Mouse (Mus musculus): ENCODE results near the gene Grtp1. TPM values are rescaled to one million over a fixed set of nuclear protein-coding genes. Genes with fewer than 3 reads are reported as not detected.
A peak's percentile ranks its signal among the peaks of the same experiment; 100 is the strongest.

Gene Grtp1
- polyA plus RNA-seq, 1 experiment from 2014 or later, result 13.6 TPM

DNA sequence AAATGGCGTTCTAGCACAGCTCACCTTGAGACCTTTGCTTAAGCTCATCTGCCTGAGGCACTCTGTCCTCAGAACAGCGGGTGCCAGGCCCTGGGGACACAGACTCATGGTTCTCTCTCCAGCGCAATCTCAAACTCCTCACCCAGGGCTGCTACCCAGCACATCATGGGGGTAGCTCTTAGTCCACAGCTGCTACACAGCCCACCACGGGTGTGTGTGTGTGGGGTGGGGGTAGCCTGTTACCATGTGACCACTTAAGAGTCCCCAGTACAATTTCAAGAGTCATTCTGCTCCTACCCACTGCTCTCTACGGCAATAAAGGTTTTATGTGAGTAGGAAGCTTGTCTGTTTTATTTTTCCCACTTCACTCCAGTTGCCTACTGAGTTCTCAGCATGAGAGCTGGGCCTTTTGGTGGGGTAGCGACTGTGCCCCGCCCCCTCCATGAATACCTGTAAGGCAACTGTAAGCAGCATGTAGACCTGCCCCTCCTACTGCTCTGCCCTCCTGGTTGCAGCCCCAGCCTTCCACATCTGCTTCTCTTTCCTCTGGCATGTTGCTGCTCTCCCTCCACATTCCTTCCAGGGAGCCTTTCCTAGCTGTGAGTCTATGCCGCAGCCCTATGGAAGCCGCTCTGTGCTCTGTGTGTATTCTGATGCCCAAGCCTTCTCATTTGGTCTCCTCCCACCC, 28.6 kb upstream of the Grtp1 start:
- 40% methylated on average over 9 of the region's 9 CpGs for WGBS
- DNase-seq (ENCODE audit: low spot score) (no peak), ATAC-seq (ENCODE audit: low read depth) (no peak)
- Histone ChIP-seq H3K9ac (ENCODE audit: low read depth, low read length) (no peak overlapping the region), H3K36me3 (ENCODE audit: control insufficient read depth, insufficient read depth, low read length) (no peaks in the 10 kb centered on the region), H3K27me3 (replicated peaks; ENCODE audit: control insufficient read depth, insufficient read depth, low read length) (no peaks in the 10 kb centered on the region), H3K4me1 (ENCODE audit: control insufficient read depth, insufficient read depth, low read length) (no peaks in the 10 kb centered on the region), H3K27ac (replicated peaks; ENCODE audit: low read depth, low read length) (no peak overlapping the region), H3K9me3 (ENCODE audit: control insufficient read depth, low read length) (no peaks in the 10 kb centered on the region), H3K4me2 (ENCODE audit: low read depth, low read length) (no peak overlapping the region), H3K4me3 (ENCODE audit: low read depth, low read length) (no peak overlapping the region)

DNA sequence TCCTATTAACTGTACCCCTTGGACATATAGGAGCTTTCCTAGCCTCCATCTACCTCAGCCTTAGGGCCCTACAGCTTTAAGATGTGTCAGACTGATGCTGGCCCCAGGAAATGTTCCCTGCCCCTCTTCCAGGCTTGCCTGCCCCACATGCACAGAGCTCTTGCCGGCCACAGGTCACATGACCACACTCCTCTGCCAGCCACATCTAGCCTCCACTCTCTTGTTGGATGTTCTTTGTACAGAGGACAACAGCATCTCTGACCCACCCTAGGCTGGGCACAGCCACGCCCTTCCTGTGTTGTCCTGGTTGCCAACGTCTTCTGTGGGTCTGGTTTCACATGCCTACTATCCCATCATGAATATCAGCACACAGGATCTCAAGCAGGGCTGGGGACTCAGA, 26.8 kb upstream of the Grtp1 start:
- Histone ChIP-seq H3K4me1 (ENCODE audit: control insufficient read depth, insufficient read depth, low read length) (no peaks in the 10 kb centered on the region), H3K27me3 (replicated peaks; ENCODE audit: control insufficient read depth, insufficient read depth, low read length) (no peaks in the 10 kb centered on the region), H3K27ac (replicated peaks; ENCODE audit: low read depth, low read length) (no peak overlapping the region), H3K9me3 (ENCODE audit: control insufficient read depth, low read length) (no peaks in the 10 kb centered on the region), H3K4me3 (ENCODE audit: low read depth, low read length) (no peak overlapping the region), H3K36me3 (ENCODE audit: control insufficient read depth, insufficient read depth, low read length) (no peaks in the 10 kb centered on the region), H3K9ac (ENCODE audit: low read depth, low read length) (no peak overlapping the region), H3K4me2 (ENCODE audit: low read depth, low read length) (no peak overlapping the region)
- DNase-seq (ENCODE audit: low spot score) (no peak), ATAC-seq (ENCODE audit: low read depth) (no peak)
- WGBS, result 50% methylated on average over 3 of the region's 3 CpGs

- no peak overlapping the region for H3K4me2 ChIP-seq (ENCODE audit: low read depth, low read length)
- H3K36me3 ChIP-seq (ENCODE audit: control insufficient read depth, insufficient read depth, low read length), result no peaks in the 10 kb centered on the region
- no peak overlapping the region for H3K9ac ChIP-seq (ENCODE audit: low read depth, low read length)
- no peaks in the 10 kb centered on the region for H3K4me1 ChIP-seq (ENCODE audit: control insufficient read depth, insufficient read depth, low read length)
- peak; percentile 88 for ATAC-seq (ENCODE audit: low read depth)
- WGBS, result 40% methylated on average over 6 of the region's 6 CpGs
- no peaks in the 10 kb centered on the region for H3K9me3 ChIP-seq (ENCODE audit: control insufficient read depth, low read length)
- no peak overlapping the region for H3K27ac ChIP-seq (replicated peaks; ENCODE audit: low read depth, low read length)
- H3K27me3 ChIP-seq (replicated peaks; ENCODE audit: control insufficient read depth, insufficient read depth, low read length), result no peaks in the 10 kb centered on the region
- H3K4me3 ChIP-seq (ENCODE audit: low read depth, low read length), result no peak overlapping the region
- DNase-seq (ENCODE audit: low spot score), result peak; percentile 76
Measured at GRCm38 (mm10) chr8:13226288-13226687, 25.9 kb upstream of the Grtp1 start.

GRCm38 (mm10) chr8:13224426-13224825, 24.0 kb upstream of the Grtp1 start:
- no peaks in the 10 kb centered on the region for H3K4me1 ChIP-seq (ENCODE audit: control insufficient read depth, insufficient read depth, low read length)
- no peaks in the 10 kb centered on the region for H3K27me3 ChIP-seq (replicated peaks; ENCODE audit: control insufficient read depth, insufficient read depth, low read length)
- no peak for DNase-seq (ENCODE audit: low spot score)
- H3K4me3 ChIP-seq (ENCODE audit: low read depth, low read length), result no peak overlapping the region
- H3K27ac ChIP-seq (replicated peaks; ENCODE audit: low read depth, low read length), result no peak overlapping the region
- H3K36me3 ChIP-seq (ENCODE audit: control insufficient read depth, insufficient read depth, low read length), result no peaks in the 10 kb centered on the region
- no peak for ATAC-seq (ENCODE audit: low read depth)
- H3K9me3 ChIP-seq (ENCODE audit: control insufficient read depth, low read length), result no peaks in the 10 kb centered on the region
- H3K9ac ChIP-seq (ENCODE audit: low read depth, low read length), result no peak overlapping the region
- 76% methylated on average over 9 of the region's 9 CpGs for WGBS
- no peak overlapping the region for H3K4me2 ChIP-seq (ENCODE audit: low read depth, low read length)

GRCm38 (mm10) chr8:13218441-13218840, 18.0 kb upstream of the Grtp1 start:
- Histone ChIP-seq H3K27ac (replicated peaks; ENCODE audit: low read depth, low read length) (no peak overlapping the region), H3K27me3 (replicated peaks; ENCODE audit: control insufficient read depth, insufficient read depth, low read length) (no peaks in the 10 kb centered on the region), H3K4me2 (ENCODE audit: low read depth, low read length) (no peak overlapping the region), H3K4me1 (ENCODE audit: control insufficient read depth, insufficient read depth, low read length) (peaks cover 6% of the 10 kb centered on the region), H3K9ac (ENCODE audit: low read depth, low read length) (no peak overlapping the region), H3K36me3 (ENCODE audit: control insufficient read depth, insufficient read depth, low read length) (no peaks in the 10 kb centered on the region), H3K9me3 (ENCODE audit: control insufficient read depth, low read length) (no peaks in the 10 kb centered on the region), H3K4me3 (ENCODE audit: low read depth, low read length) (no peak overlapping the region)
- WGBS, result 70% methylated on average over 4 of the region's 4 CpGs
- ATAC-seq (ENCODE audit: low read depth) (no peak), DNase-seq (ENCODE audit: low spot score) (no peak)

DNA sequence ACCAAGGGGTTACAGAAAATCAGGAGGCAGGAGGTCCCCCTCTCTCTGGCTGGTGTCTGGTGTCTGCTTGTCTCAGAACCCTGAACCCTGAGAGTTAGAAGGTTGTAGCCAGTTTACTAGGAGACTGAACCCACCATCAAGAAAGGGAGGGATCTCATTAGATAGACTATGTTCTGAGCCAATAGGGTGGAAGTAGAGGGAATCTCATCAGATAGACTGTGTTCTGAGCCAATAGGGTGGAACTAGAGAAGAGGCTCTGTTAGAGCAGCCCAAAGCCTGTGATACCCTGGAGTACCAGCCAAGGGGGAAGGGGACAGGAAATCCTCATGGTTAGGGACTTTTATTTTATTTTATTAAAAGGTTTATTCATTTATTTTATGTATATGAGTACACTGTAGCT, 17.6 kb upstream of the Grtp1 start:
- Histone ChIP-seq H3K27ac (replicated peaks; ENCODE audit: low read depth, low read length) (no peak overlapping the region), H3K4me2 (ENCODE audit: low read depth, low read length) (no peak overlapping the region), H3K4me3 (ENCODE audit: low read depth, low read length) (no peak overlapping the region), H3K27me3 (replicated peaks; ENCODE audit: control insufficient read depth, insufficient read depth, low read length) (no peaks in the 10 kb centered on the region), H3K4me1 (ENCODE audit: control insufficient read depth, insufficient read depth, low read length) (peaks cover 10% of the 10 kb centered on the region), H3K9me3 (ENCODE audit: control insufficient read depth, low read length) (no peaks in the 10 kb centered on the region), H3K9ac (ENCODE audit: low read depth, low read length) (no peak overlapping the region), H3K36me3 (ENCODE audit: control insufficient read depth, insufficient read depth, low read length) (no peaks in the 10 kb centered on the region)
- DNase-seq (ENCODE audit: low spot score) (no peak), ATAC-seq (ENCODE audit: low read depth) (no peak)

- Histone ChIP-seq H3K36me3 (ENCODE audit: control insufficient read depth, insufficient read depth, low read length) (no peaks in the 10 kb centered on the region), H3K4me2 (ENCODE audit: low read depth, low read length) (no peak overlapping the region), H3K4me3 (ENCODE audit: low read depth, low read length) (no peak overlapping the region), H3K27me3 (replicated peaks; ENCODE audit: control insufficient read depth, insufficient read depth, low read length) (no peaks in the 10 kb centered on the region), H3K9me3 (ENCODE audit: control insufficient read depth, low read length) (no peaks in the 10 kb centered on the region), H3K9ac (ENCODE audit: low read depth, low read length) (no peak overlapping the region), H3K4me1 (ENCODE audit: control insufficient read depth, insufficient read depth, low read length) (peaks cover 11% of the 10 kb centered on the region), H3K27ac (replicated peaks; ENCODE audit: low read depth, low read length) (no peak overlapping the region)
- no peak for ATAC-seq (ENCODE audit: low read depth)
- 53% methylated on average over 5 of the region's 5 CpGs for WGBS
- DNase-seq (ENCODE audit: low spot score), result no peak
Measured at GRCm38 (mm10) chr8:13217093-13217492, 16.7 kb upstream of the Grtp1 start.

- H3K4me3 ChIP-seq (ENCODE audit: low read depth, low read length), result no peak overlapping the region
- WGBS, result 77% methylated on average over 8 of the region's 8 CpGs
- no peak overlapping the region for H3K9ac ChIP-seq (ENCODE audit: low read depth, low read length)
- no peaks in the 10 kb centered on the region for H3K36me3 ChIP-seq (ENCODE audit: control insufficient read depth, insufficient read depth, low read length)
- peaks cover 11% of the 10 kb centered on the region for H3K4me1 ChIP-seq (ENCODE audit: control insufficient read depth, insufficient read depth, low read length)
- no peak overlapping the region for H3K4me2 ChIP-seq (ENCODE audit: low read depth, low read length)
- H3K27ac ChIP-seq (replicated peaks; ENCODE audit: low read depth, low read length), result no peak overlapping the region
- DNase-seq (ENCODE audit: low spot score), result no peak
- no peaks in the 10 kb centered on the region for H3K9me3 ChIP-seq (ENCODE audit: control insufficient read depth, low read length)
- ATAC-seq (ENCODE audit: low read depth), result no peak
- H3K27me3 ChIP-seq (replicated peaks; ENCODE audit: control insufficient read depth, insufficient read depth, low read length), result no peaks in the 10 kb centered on the region
Measured at GRCm38 (mm10) chr8:13216386-13216785, 16.0 kb upstream of the Grtp1 start.

DNA sequence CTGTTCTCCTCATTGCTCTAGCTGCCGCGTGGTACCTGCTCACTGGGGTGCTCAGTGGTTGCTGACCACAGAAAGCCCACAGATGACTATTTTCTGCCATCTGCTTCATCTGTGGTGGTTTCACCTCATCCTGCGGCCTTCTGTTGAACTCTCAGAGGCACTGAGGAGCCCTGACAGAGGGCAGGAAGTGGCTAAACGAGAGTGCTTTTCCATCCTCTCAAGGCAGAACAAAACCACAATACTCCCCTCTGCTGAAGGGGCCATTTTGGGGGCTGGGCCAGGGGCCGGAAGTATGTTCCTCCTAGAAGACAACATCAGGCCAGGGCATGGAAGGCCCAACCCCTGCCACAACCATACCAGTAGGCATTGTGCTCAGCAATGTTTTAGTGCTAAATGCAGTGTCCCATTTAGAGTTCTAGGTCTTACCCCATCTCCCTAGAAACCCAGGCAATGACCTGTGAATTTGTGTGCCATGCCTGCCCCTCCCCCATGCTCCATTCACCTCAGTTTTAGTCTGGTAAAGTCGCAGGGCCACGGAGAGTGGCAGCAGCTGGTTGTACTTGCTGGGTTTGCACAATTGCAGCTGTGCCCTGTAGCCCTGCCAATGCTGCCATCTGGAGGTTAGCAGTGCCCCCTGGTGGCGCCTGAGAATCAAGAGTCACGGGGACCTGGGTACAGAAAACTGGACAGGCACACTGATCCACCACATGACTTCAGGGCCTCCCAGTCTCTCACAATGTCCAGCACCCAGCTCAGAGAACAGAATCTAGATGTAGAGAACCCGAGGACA, 13.3 kb upstream of the Grtp1 start:
- DNase-seq (ENCODE audit: low spot score) (peak; percentile 92), ATAC-seq (ENCODE audit: low read depth) (peak; percentile 81)
- Histone ChIP-seq H3K27me3 (replicated peaks; ENCODE audit: control insufficient read depth, insufficient read depth, low read length) (no peaks in the 10 kb centered on the region), H3K27ac (replicated peaks; ENCODE audit: low read depth, low read length) (no peak overlapping the region), H3K9me3 (ENCODE audit: control insufficient read depth, low read length) (no peaks in the 10 kb centered on the region), H3K9ac (ENCODE audit: low read depth, low read length) (no peak overlapping the region), H3K36me3 (ENCODE audit: control insufficient read depth, insufficient read depth, low read length) (no peaks in the 10 kb centered on the region), H3K4me2 (ENCODE audit: low read depth, low read length) (peak overlapping the region; percentile 32), H3K4me1 (ENCODE audit: control insufficient read depth, insufficient read depth, low read length) (peaks cover 11% of the 10 kb centered on the region), H3K4me3 (ENCODE audit: low read depth, low read length) (no peak overlapping the region)
- 24% methylated on average over 10 of the region's 10 CpGs for WGBS
